Mouse (Mus musculus) forebrain, embryonic 16.5 days (tissue): ENCODE measurements around the gene Thap12. TPM values are rescaled to one million over a fixed set of nuclear protein-coding genes. Genes with fewer than 3 reads are reported as not detected.

ENCODE experiments used
- ATAC-seq: fragments of 200-750 bp; cut with Nextera tagmentation; 2 replicates; pipeline ENCODE4 v1.8.0; 2017; ENCODE audit warnings: mild to moderate bottlenecking, moderate library complexity
- H3K27ac ChIP-seq: fragments of 300-500 bp; sonication (generic); 2 replicates; pipeline ENCODE4 v1.5.1; 2014; ENCODE audit warnings: low read length, control low read depth
- H3K27me3 ChIP-seq: fragments of 300-500 bp; sonication (generic); replicated peaks from 2 replicates; pipeline ENCODE4 v1.6.1; 2014; ENCODE audit warnings: low read length; ENCODE audit not compliant: control insufficient read depth, insufficient read depth
- H3K36me3 ChIP-seq: fragments of 300-500 bp; sonication (generic); 2 replicates; pipeline ENCODE4 v1.6.1; 2014; ENCODE audit not compliant: control insufficient read depth, insufficient read depth
- H3K4me1 ChIP-seq: fragments of 300-500 bp; sonication (generic); replicated peaks from 2 replicates; pipeline ENCODE4 v1.6.1; 2014; ENCODE audit warnings: low read length; ENCODE audit not compliant: control insufficient read depth, insufficient read depth
- H3K4me2 ChIP-seq: fragments of 300-500 bp; sonication (generic); 2 replicates; pipeline ENCODE4 v1.6.1; 2014; ENCODE audit warnings: mild to moderate bottlenecking, low read length, control low read depth
- H3K4me3 ChIP-seq: fragments of 300-500 bp; sonication (generic); replicated peaks from 2 replicates; pipeline ENCODE4 v1.5.1; 2014; ENCODE audit warnings: mild to moderate bottlenecking, low read length, control low read depth
- H3K9ac ChIP-seq: fragments of 300-500 bp; sonication (generic); replicated peaks from 2 replicates; pipeline ENCODE4 v1.6.1; 2014; ENCODE audit warnings: low read depth, low read length, control low read depth
- H3K9me3 ChIP-seq: fragments of 300-500 bp; sonication (generic); 2 replicates; pipeline ENCODE4 v1.6.1; 2016; ENCODE audit warnings: low read length; ENCODE audit not compliant: control insufficient read depth
- WGBS: fragments of 180-500 bp; shearing (Covaris S2); extraction: QIAGEN DNeasy Blood & Tissue Kit; methylation state at CpG from one replicate; pipeline ENCODE4 v1.1.7; 2014; 5-methylcytosine and 5-hydroxymethylcytosine counted together
- polyA plus RNA-seq: library from polyadenylated mRNA; unstranded; fragments of >200 nt; fragmentation: Nextera tagmentation; extraction: Ambion mirVana; gene quantifications from 2 replicates; pipeline ENCODE4 v1.2.1, GENCODE M21; 2015

The Thap12 gene
- polyA plus RNA-seq, 1 experiment from 2014 or later: 50.8 TPM

DNA sequence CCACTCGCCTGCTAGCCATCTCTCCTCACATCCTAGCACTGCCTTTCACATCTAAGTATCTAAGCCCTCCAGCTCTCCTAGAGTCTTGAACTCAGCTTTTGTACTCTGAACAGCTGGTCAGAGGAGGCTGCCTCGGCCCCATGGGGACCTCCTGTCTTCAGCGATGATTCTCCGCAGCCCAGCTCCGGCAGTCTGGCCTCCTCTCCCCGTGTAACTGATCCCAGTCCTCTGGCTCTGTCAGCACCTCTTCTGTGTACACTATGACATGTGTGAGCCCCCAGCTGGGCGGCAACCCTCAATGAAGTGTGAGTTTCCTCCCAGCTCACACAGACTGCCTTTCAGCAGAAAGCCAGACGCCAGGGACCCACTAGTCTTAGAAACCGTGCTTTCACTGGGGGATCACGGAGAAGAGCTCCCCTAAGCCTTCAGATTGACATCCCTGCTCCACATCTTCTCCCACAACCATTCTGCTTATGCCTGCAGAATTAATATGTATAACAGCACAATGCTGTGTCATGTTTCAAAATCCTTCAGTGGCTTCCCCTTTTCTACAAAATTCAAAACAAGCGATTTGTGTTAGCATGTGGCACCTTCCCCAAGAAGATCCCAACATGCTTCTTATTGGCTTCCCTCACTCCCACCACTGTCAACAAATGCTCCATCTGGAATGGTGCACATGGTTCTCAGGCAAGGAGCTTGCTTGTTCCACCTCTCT lies 30.5 kb upstream of the Thap12 start:
- H3K27ac ChIP-seq: no peak overlapping the region
- WGBS: 74% methylated on average over 11 of the region's 11 CpGs
- H3K27me3 ChIP-seq: no peaks in the 10 kb centered on the region
- no peaks in the 10 kb centered on the region for H3K36me3 ChIP-seq
- no peak overlapping the region for H3K4me3 ChIP-seq
- no peaks in the 10 kb centered on the region for H3K9me3 ChIP-seq
- H3K9ac ChIP-seq: no peak overlapping the region
- no peaks in the 10 kb centered on the region for H3K4me1 ChIP-seq
- H3K4me2 ChIP-seq: no peak overlapping the region
- ATAC-seq: no peak

- Histone ChIP-seq H3K4me3 (no peak overlapping the region), H3K4me2 (no peak overlapping the region), H3K27ac (no peak overlapping the region), H3K9me3 (no peaks in the 10 kb centered on the region), H3K27me3 (no peaks in the 10 kb centered on the region), H3K9ac (no peak overlapping the region), H3K4me1 (no peaks in the 10 kb centered on the region), H3K36me3 (no peaks in the 10 kb centered on the region)
- no peak for ATAC-seq
- 87% methylated on average over 4 of the region's 4 CpGs for WGBS
Observed at GRCm38 (mm10) chr7:98674344-98674743, 28.6 kb upstream of the Thap12 start.

- H3K9me3 ChIP-seq: no peaks in the 10 kb centered on the region
- H3K4me2 ChIP-seq: no peak overlapping the region
- H3K9ac ChIP-seq: no peak overlapping the region
- no peaks in the 10 kb centered on the region for H3K4me1 ChIP-seq
- no peak for ATAC-seq
- H3K36me3 ChIP-seq: no peaks in the 10 kb centered on the region
- 95% methylated on average over 2 of the region's 2 CpGs for WGBS
- no peak overlapping the region for H3K4me3 ChIP-seq
- H3K27me3 ChIP-seq: no peaks in the 10 kb centered on the region
- no peak overlapping the region for H3K27ac ChIP-seq
Observed at GRCm38 (mm10) chr7:98677511-98677910, 25.4 kb upstream of the Thap12 start.

DNA sequence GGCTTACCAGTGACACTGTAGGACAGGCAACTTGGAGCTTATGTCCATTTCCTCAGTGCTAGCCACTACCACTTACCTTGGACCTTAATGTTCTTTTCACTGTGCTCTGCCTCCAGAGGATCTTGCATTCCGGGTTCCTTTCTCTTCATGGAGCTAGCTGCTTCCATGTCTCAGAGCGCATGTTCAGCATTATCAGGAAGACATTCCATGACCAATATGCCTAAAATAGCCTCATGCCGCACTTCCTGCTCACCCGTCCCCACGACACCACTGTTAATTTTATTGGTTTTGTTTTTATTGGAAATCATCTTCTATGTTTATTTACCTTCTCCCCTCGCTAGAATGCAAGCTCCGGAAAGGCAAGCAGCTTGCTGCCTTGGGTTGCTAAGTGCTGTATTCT lies 24.5 kb upstream of the Thap12 start:
- H3K36me3 ChIP-seq: no peaks in the 10 kb centered on the region
- no peak overlapping the region for H3K4me2 ChIP-seq
- no peak overlapping the region for H3K4me3 ChIP-seq
- 83% methylated on average over 7 of the region's 7 CpGs for WGBS
- H3K27ac ChIP-seq: no peak overlapping the region
- no peak for ATAC-seq
- no peak overlapping the region for H3K9ac ChIP-seq
- H3K9me3 ChIP-seq: no peaks in the 10 kb centered on the region
- no peaks in the 10 kb centered on the region for H3K4me1 ChIP-seq
- no peaks in the 10 kb centered on the region for H3K27me3 ChIP-seq

GRCm38 (mm10) chr7:98680691-98681090 lies 22.2 kb upstream of the Thap12 start:
- Histone ChIP-seq H3K36me3 (no peaks in the 10 kb centered on the region), H3K27ac (no peak overlapping the region), H3K9me3 (no peaks in the 10 kb centered on the region), H3K9ac (no peak overlapping the region), H3K27me3 (no peaks in the 10 kb centered on the region), H3K4me3 (no peak overlapping the region), H3K4me1 (peaks cover 4% of the 10 kb centered on the region; the same call in 1 of the 2 replicates), H3K4me2 (no peak overlapping the region)
- ATAC-seq: no peak
- WGBS: 67% methylated on average over 2 of the region's 2 CpGs

DNA sequence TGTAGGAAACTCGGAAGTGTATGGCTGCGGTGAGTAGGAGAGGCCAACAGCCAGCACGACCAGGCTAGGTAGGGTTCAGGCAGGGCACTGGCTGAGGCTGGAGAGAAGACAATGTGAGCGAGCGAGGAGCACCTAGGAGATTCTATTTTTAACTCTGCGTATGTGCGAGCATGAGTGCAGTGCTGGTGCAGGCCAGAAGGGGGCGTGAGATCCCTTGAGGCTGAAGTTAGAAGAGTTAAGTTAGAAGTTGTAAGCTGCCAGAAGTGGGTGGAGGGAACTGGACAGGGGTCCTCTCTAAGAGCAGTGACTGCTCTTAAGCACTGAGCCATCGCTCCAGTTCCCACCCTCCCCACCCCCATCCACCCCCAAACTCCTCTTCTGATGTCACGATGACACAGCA lies 20.1 kb upstream of the Thap12 start:
- no peak overlapping the region for H3K9ac ChIP-seq
- H3K36me3 ChIP-seq: no peaks in the 10 kb centered on the region
- peaks cover 7% of the 10 kb centered on the region; the same call in 1 of the 2 replicates for H3K4me1 ChIP-seq
- H3K27me3 ChIP-seq: no peaks in the 10 kb centered on the region
- H3K4me2 ChIP-seq: no peak overlapping the region
- no peak for ATAC-seq
- no peak overlapping the region for H3K27ac ChIP-seq
- no peaks in the 10 kb centered on the region for H3K9me3 ChIP-seq
- 89% methylated on average over 10 of the region's 10 CpGs for WGBS
- no peak overlapping the region for H3K4me3 ChIP-seq

- WGBS: 48% methylated on average over 13 of the region's 13 CpGs
- Histone ChIP-seq H3K4me2 (no peak overlapping the region), H3K4me3 (no peak overlapping the region), H3K9me3 (no peaks in the 10 kb centered on the region), H3K27me3 (no peaks in the 10 kb centered on the region), H3K9ac (no peak overlapping the region), H3K27ac (no peak overlapping the region), H3K36me3 (no peaks in the 10 kb centered on the region), H3K4me1 (peaks cover 7% of the 10 kb centered on the region; the same call in 1 of the 2 replicates)
- peak; percentile 47 for ATAC-seq
Observed at GRCm38 (mm10) chr7:98685895-98686294, 17.0 kb upstream of the Thap12 start.

DNA sequence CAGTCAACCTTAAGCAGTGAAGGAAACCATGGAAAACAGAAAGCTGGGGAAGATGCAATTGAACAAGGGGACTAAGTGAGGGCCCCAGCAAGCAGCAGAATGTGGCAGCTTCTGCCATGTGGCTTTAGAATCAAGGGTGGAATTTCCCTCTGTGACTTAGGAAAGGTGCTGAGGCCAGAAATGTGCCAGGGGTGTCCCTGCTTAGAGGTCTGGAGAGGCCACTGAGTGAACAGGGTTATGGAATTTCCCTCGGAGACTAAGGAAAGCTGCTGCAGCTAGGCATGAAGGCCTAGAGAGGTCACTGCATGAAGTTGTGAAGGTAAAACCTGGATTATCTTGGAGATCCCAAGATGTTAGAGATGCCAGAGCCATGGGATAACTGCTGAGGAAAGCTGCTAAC lies 12.8 kb upstream of the Thap12 start:
- no peak overlapping the region for H3K9ac ChIP-seq
- no peak overlapping the region for H3K27ac ChIP-seq
- H3K4me3 ChIP-seq: no peak overlapping the region
- H3K9me3 ChIP-seq: no peaks in the 10 kb centered on the region
- no peak overlapping the region for H3K4me2 ChIP-seq
- H3K4me1 ChIP-seq: peaks cover 10% of the 10 kb centered on the region; the same call in 1 of the 2 replicates
- ATAC-seq: no peak
- no peaks in the 10 kb centered on the region for H3K36me3 ChIP-seq
- WGBS: 94% methylated on average over 1 of the region's 1 CpGs
- H3K27me3 ChIP-seq: no peaks in the 10 kb centered on the region

GRCm38 (mm10) chr7:98690831-98691230 lies 12.1 kb upstream of the Thap12 start:
- 14% methylated on average over 3 of the region's 3 CpGs for WGBS
- no peaks in the 10 kb centered on the region for H3K27me3 ChIP-seq
- H3K9ac ChIP-seq: no peak overlapping the region
- peaks cover 5% of the 10 kb centered on the region; the same call in 1 of the 2 replicates for H3K4me1 ChIP-seq
- no peak overlapping the region for H3K4me2 ChIP-seq
- H3K27ac ChIP-seq: no peak overlapping the region
- ATAC-seq: no peak
- H3K36me3 ChIP-seq: no peaks in the 10 kb centered on the region
- H3K4me3 ChIP-seq: no peak overlapping the region
- no peaks in the 10 kb centered on the region for H3K9me3 ChIP-seq
